Mouse (Mus musculus) thymus, adult 2 months (tissue): ENCODE data around the gene Ahcyl2.

Experiments used
- CTCF ChIP-seq: fragments of 200-500 bp; IDR thresholded peaks from 2 replicates; pipeline ENCODE4 v1.5.1; 2012; ENCODE audit warnings: mild to moderate bottlenecking, control low read depth, low read length, moderate library complexity, borderline replicate concordance; ENCODE audit not compliant: control insufficient read depth, poor library complexity, insufficient read depth; ENCODE audit errors: extremely low read depth
- POLR2A ChIP-seq: fragments of 200-500 bp; IDR thresholded peaks from 2 replicates; pipeline ENCODE4 v1.6.1; 2012; ENCODE audit warnings: mild to moderate bottlenecking, low read length, control low read depth, moderate library complexity; ENCODE audit not compliant: control insufficient read depth, poor library complexity, insufficient read depth; ENCODE audit errors: extremely low read depth

DNA sequence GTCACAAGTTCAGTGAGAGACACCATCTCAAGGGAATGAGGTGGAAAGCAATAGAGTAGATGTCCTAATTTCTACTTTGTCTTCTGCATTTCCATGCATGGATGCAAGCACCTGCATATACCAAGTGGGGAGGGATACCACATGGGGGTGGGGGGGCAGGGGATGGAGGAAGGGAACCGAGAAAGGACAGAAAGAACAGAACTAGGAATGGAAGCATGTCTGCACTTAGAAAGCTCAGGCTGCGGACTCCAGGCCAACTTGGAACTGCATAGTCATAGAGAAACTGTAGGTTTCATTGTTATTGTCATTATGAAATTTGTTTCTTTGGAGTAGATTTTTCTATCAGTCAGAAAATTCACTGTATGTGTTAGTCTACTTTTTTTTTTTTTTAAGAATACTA lies 69.8 kb downstream of the Ahcyl2 start:
- no peak for TF ChIP-seq CTCF
- TF ChIP-seq POLR2A, result no peak
